Mouse (Mus musculus) heart, embryonic 11.5 days (tissue): ENCODE measurements around the gene Chst12. TPM values are rescaled to one million over a fixed set of nuclear protein-coding genes. Genes with fewer than 3 reads are reported as not detected.
"Not testable (repeated sequence)": the region's sequence is repeated elsewhere in the genome, so short reads cannot be mapped to it uniquely, and the experiment has no call there.

Experiments
- ATAC-seq: fragments of 200-750 bp; cut with Nextera tagmentation; replicated peaks from 2 replicates; pipeline ENCODE4 v1.8.0; 2017; ENCODE audit warnings: moderate library complexity; ENCODE audit not compliant: insufficient number of reproducible peaks, low FRiP score, low TSS enrichment
- H3K27ac ChIP-seq: fragments of 300-500 bp; sonication (generic); 2 replicates; pipeline ENCODE4 v1.5.1; 2014; ENCODE audit warnings: mild to moderate bottlenecking, low read depth, low read length
- H3K27me3 ChIP-seq: fragments of 300-500 bp; sonication (generic); 2 replicates; pipeline ENCODE4 v1.6.1; 2014; ENCODE audit warnings: mild to moderate bottlenecking, low read length, mixed read lengths; ENCODE audit not compliant: control insufficient read depth, insufficient read depth
- H3K36me3 ChIP-seq: fragments of 300-500 bp; sonication (generic); 2 replicates; pipeline ENCODE4 v1.6.1; 2014; ENCODE audit warnings: mild to moderate bottlenecking, low read length, moderate library complexity, mixed read lengths; ENCODE audit not compliant: control insufficient read depth, insufficient read depth
- H3K4me1 ChIP-seq: fragments of 300-500 bp; sonication (generic); 2 replicates; pipeline ENCODE4 v1.6.1; 2014; ENCODE audit warnings: low read length; ENCODE audit not compliant: control insufficient read depth, insufficient read depth
- H3K4me2 ChIP-seq: fragments of 300-500 bp; sonication (generic); 2 replicates; pipeline ENCODE4 v1.6.1; 2014; ENCODE audit warnings: mild to moderate bottlenecking, moderate library complexity
- H3K4me3 ChIP-seq: fragments of 300-500 bp; sonication (generic); 2 replicates; pipeline ENCODE4 v1.5.1; 2014; ENCODE audit warnings: low read depth, low read length
- H3K9ac ChIP-seq: fragments of 300-500 bp; sonication (generic); 2 replicates; pipeline ENCODE4 v1.6.1; 2014; ENCODE audit warnings: mild to moderate bottlenecking, low read depth, low read length, moderate library complexity
- H3K9me3 ChIP-seq: fragments of 300-500 bp; sonication (generic); replicated peaks from 2 replicates; pipeline ENCODE4 v1.6.1; 2016; ENCODE audit warnings: low read length; ENCODE audit not compliant: control insufficient read depth
- WGBS: fragments of 180-500 bp; shearing (Covaris S2); extraction: QIAGEN DNeasy Blood & Tissue Kit; methylation state at CpG from one replicate; pipeline ENCODE4 v1.1.7; 2014; ENCODE audit not compliant: insufficient replicate concordance; 5-methylcytosine and 5-hydroxymethylcytosine counted together
- polyA plus RNA-seq: library from polyadenylated mRNA; unstranded; fragments of >200 nt; fragmentation: Nextera tagmentation; extraction: Ambion mirVana; gene quantifications from 2 replicates; pipeline ENCODE4 v1.2.1, GENCODE M21; 2014

Gene Chst12
- polyA plus RNA-seq, 1 experiment from 2014 or later, result 17.4 TPM

DNA sequence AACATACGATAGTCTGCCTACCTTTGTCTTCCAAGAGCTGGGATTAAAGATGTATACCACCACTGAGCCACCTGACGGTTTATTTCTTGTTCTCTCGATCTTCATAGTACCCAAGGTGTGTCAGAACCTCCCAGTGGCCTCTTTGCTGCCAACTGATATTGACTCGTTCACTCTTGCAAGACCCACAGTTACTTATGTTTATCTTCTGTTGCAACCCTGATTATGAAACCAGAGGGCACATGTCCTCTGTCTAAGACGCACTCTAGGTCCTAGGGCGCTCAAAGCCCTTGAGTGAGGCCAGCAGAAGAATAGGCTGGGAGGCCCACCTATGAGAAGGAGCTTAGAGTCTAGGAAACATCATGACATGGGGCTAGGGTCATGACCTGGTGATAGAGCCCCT, 4.6 kb upstream of the Chst12 start:
- Histone ChIP-seq H3K4me1 (peaks cover 6% of the 10 kb centered on the region), H3K27ac (no peak overlapping the region), H3K4me2 (no peak overlapping the region), H3K27me3 (no peaks in the 10 kb centered on the region), H3K9me3 (no peaks in the 10 kb centered on the region), H3K4me3 (no peak overlapping the region), H3K9ac (no peak overlapping the region), H3K36me3 (no peaks in the 10 kb centered on the region)
- ATAC-seq, result no peak
- 75% methylated on average over 6 of the region's 6 CpGs for WGBS

DNA sequence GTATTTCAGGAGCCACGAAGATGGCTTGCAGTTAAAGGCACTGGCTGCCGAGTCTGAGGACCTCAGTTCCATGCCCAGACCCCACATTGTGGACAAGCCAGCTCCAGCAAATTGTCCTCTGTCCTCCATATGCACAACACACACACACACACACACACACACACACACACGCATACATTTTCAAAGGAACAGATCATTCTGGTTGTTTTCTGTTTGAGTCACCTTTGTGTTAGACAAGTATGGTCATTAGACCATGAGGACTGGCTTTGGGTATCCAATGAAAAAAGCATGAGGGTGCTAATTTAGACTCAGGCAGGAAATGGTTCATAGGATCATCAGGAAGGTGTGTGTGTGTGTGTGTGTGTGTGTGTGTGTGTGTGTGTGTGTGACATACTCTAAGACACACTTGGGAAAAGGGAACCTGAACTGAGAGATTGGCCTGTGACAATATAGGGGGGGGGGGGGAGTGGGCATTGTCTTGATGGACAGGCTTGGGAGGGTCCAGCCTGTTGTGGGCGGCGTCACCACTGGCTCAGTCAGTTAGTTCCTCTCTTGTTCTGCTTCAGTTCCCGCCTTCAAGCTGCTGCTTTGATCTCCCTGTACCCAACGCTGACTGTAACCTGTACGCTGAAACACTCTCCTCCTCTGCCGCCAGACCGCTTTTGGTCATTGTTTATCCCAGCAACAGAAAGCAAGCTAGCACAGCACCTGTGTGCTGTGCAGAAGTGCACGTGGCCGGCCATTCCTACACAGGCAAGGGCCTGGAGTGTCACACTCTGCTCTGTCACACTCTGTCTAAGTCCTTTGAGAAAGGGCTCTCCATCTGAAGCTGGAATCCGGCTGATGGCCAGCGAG, 3.1 kb upstream of the Chst12 start:
- Histone ChIP-seq H3K4me2 (peak overlapping the region; percentile 67), H3K9me3 (no peaks in the 10 kb centered on the region), H3K9ac (peak overlapping the region; percentile 12), H3K4me3 (peak overlapping the region; percentile 30; the same call in 1 of the 2 replicates), H3K4me1 (peaks cover 16% of the 10 kb centered on the region), H3K27me3 (no peaks in the 10 kb centered on the region), H3K36me3 (no peaks in the 10 kb centered on the region), H3K27ac (no peak overlapping the region)
- WGBS, result 22% methylated on average over 14 of the region's 14 CpGs
- no peak for ATAC-seq

DNA sequence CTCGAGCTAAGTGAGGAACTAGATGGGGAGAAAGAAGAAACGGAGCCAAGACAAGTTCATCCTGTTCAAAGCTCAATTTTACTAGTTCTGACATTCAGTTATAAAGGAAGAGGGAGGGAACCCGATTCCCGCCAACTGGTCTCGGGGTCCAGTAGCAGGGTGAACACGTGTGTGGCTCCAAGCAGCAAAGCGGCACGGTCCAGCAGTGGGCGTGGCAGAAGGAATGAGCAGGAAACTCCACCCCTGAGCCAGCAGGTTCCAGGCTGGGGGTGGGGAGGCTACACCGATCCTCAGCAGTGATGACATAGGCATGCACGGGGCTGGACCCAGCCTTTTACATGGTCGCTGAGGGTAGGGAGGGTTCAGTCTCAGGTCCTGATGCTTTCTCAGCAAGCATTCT, 2.4 kb upstream of the Chst12 start:
- Histone ChIP-seq H3K4me2 (peak overlapping the region; percentile 67), H3K9ac (peak overlapping the region; percentile 12), H3K4me1 (peaks cover 16% of the 10 kb centered on the region), H3K4me3 (peak overlapping the region; percentile 30)
- not testable (repeated sequence) for ATAC-seq, H3K27me3 ChIP-seq, H3K36me3 ChIP-seq, H3K9me3 ChIP-seq, H3K27ac ChIP-seq
- 1% methylated on average over 12 of the region's 12 CpGs for WGBS

DNA sequence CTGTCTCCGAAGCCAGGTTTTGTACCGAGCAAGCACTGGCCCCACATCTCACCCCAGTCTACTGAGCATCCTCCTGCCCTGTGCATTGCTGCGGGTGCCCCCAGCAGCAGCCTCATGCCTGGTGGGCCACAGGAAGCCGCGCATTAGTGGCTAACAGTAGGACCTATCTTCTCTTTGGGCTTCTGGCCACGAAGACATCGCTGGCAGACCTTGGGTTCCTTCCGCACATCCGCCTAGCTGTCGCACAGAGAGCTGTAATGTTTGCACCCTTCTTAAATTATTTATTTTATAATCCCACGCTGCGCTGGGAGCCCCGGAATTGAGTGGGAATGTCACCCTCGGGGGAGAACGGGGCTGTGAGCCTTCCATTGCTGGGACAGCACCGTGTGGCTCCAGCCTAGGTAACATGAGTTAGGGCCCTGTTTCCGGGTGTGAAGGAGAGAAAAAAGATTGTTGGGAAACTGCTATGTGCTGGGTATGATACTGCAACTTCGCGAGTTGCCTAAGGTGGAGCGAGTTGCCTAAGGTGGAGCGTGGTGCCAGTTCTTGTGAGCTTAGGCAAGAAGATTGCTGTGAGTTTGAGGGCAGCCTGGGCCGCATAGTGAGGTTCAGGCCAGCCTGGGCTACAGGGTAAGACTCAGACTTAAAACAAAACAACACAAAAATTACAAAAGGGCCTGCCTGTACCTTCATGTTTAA, 895 bp downstream of the Chst12 start:
- Histone ChIP-seq H3K4me2 (peak overlapping the region; percentile 76), H3K9ac (peak overlapping the region; percentile 75), H3K27me3 (no peaks in the 10 kb centered on the region), H3K4me1 (peaks cover 21% of the 10 kb centered on the region), H3K4me3 (peak overlapping the region; percentile 46), H3K27ac (peak overlapping the region; percentile 7), H3K9me3 (no peaks in the 10 kb centered on the region), H3K36me3 (no peaks in the 10 kb centered on the region)
- WGBS, result 35% methylated on average over 22 of the region's 22 CpGs
- no peak for ATAC-seq

DNA sequence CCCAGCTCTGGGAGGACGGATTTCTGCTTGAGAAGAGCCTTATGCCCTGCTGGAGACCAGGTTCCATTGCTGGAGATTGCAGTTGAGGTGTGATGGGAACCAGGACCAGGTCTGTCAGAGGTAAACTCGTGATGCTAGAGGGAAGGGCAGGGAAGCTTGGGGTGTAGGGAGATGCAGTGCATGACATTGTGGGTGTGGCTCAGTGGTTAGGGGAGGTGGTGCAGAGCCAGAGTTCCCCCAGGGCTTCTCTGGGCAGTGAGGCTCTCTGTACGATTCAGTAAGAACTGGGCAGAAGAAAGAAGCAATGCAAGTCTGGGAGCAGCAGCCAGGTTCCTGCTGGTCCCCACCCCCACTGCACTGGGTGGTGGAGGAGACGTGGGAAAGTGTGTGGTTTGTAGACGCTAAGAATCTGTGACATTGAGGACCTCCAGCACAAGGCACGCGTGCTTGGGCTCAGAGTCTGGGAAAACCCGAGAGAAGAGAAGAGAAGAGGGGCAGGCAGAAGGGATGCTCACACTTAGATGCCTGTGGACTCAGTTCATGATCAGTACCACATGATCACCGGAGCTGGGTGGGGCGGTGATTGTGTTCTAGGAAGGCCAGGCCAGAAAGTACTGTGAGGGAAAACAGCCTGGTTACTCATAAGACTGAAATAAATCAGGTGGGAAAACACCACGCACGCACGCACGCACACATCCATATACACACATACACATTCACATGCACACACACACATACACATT, 2.3 kb downstream of the Chst12 start:
- H3K36me3 ChIP-seq, result no peaks in the 10 kb centered on the region
- WGBS, result 81% methylated on average over 14 of the region's 14 CpGs
- no peak overlapping the region for H3K4me2 ChIP-seq
- no peaks in the 10 kb centered on the region for H3K9me3 ChIP-seq
- H3K27me3 ChIP-seq, result no peaks in the 10 kb centered on the region
- H3K4me3 ChIP-seq, result no peak overlapping the region
- 0 out of 2 replicates have a peak overlapping the region, but pooled peaks have one; percentile 15 for H3K27ac ChIP-seq
- no peak overlapping the region for H3K9ac ChIP-seq
- no peak for ATAC-seq
- peaks cover 21% of the 10 kb centered on the region for H3K4me1 ChIP-seq

DNA sequence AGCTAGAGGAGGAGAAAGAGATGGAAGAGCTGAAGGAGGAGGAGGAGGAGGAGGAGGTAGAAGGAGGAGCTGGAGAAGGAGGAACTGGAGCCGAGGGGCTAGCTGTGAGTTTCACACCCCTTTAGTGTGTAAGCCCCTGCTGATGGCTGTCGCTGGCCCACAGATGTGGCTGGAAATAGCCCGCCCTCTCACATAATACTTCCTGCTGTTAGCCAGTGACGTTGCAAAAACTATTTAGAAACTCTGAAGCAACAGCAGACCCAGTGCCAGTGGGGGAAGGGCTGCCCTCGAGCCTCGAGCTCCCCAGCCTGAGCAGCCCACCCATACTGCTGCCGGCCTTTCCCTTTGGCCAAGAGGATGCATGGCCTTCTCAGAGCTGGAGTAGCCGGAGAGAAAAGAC, 3.3 kb downstream of the Chst12 start:
- Histone ChIP-seq H3K9ac (peak overlapping the region; percentile 22; the same call in 1 of the 2 replicates), H3K27ac (no peak overlapping the region), H3K4me2 (no peak overlapping the region; the same call in 1 of the 2 replicates), H3K27me3 (no peaks in the 10 kb centered on the region), H3K4me1 (peaks cover 16% of the 10 kb centered on the region), H3K9me3 (no peaks in the 10 kb centered on the region), H3K36me3 (no peaks in the 10 kb centered on the region), H3K4me3 (no peak overlapping the region)
- WGBS, result 34% methylated on average over 8 of the region's 8 CpGs
- no peak for ATAC-seq

DNA sequence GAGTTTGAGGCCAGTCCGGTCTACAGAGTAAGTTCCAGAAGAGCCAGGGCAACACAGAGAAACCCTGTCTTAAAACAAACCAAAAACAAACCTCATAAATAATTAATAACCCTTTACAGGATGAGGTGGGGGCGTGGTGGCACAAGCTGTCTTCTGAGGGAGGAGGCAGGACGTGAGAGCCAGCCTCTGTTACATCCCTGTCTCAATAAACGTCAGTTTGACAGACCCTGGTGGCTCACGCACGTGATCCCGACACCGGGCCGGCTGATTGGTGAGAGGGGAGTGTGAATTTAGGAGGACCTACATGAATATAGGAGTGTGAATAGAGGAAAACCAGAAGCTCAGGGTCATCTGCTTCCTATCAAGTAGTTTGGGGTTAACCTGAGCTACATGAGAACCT, 3.9 kb downstream of the Chst12 start:
- no peaks in the 10 kb centered on the region for H3K9me3 ChIP-seq
- H3K9ac ChIP-seq, result no peak overlapping the region
- no peak overlapping the region for H3K27ac ChIP-seq
- no peaks in the 10 kb centered on the region for H3K36me3 ChIP-seq
- 55% methylated on average over 9 of the region's 9 CpGs for WGBS
- H3K4me1 ChIP-seq, result peaks cover 18% of the 10 kb centered on the region
- no peak overlapping the region for H3K4me3 ChIP-seq
- ATAC-seq, result no peak
- no peaks in the 10 kb centered on the region for H3K27me3 ChIP-seq
- no peak overlapping the region for H3K4me2 ChIP-seq
